Mouse (Mus musculus): ENCODE results near the gene Fbl.
"Not testable (repeated sequence)": the region's sequence is repeated elsewhere in the genome, so short reads cannot be mapped to it uniquely, and the experiment has no call there.

The Fbl gene

DNA sequence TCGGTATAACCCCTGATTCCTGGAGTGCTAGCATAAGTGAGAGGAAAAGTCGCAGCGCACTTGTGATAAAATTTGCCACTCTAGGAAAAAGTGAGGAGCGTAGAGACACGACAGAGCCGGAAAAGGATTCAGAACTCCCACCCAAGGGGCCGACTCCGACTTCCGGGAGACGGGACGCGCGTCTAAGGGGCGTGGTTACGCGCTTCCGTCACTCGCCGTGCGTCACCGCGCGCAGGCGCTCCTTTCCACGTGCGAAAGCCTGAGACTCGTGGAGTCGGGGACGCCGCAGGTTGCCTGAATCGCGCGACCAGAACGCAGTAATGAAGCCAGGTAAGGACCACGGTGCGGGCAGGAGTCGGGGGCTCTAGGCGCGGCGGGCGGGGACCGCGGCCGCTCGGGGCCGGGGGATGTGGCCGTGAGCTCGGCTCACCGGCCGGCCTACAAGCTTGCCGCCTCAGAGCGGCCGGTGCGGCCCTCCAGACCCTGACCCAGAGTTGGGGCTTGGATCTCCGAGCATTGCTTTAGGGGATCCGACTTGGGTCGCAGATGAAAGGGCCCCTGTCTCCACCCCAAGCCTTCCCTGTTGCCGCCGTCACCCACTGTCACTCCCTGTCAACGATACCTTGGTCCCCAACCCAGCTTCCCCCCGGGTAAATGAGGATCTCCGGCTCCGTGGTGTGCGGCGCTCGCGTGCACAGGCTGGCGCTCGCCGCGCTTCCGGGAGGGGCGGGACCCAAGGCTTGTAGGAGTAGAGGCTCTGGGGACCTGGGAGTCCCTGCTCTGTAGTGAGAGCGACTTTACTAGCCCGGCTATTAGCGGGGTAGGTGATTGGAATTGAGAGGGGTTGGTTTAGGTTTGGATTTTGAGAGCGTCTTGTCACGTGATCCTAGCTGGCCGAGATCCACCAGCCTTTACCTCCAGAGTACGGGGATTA lies at the start of gene Fbl:
Gene Fbl, plus strand, starts transcription at position 222 of the 934 bp plus-strand sequence.
- DNase-seq (ENCODE audit: low spot score): peak; percentile 86

DNA sequence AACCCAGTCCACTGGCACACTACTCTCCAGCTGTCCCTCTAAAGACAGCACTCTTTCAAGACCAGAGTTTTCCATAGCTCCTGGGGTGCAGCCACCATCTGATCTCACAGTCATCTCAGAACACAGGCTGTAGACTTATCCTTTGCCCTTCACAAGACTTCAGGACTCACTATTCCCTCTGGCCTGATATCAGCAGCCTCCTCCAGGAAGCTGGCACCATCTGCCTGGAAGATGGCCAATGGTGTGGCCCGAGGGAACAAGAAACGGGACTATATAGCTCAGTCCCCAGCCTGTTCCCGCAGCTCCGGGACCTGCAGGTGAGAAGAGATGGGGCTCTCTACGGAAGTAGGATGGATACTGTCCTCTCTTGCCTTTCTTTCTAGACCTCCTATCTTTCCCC lies 40.3 kb upstream of the Fbl start, which contains the start of gene 9530053A07Rik:
Gene 9530053A07Rik, plus strand, starts transcription at position 301 of the 400 bp plus-strand sequence.
- no peak for DNase-seq (ENCODE audit: low spot score)

DNA sequence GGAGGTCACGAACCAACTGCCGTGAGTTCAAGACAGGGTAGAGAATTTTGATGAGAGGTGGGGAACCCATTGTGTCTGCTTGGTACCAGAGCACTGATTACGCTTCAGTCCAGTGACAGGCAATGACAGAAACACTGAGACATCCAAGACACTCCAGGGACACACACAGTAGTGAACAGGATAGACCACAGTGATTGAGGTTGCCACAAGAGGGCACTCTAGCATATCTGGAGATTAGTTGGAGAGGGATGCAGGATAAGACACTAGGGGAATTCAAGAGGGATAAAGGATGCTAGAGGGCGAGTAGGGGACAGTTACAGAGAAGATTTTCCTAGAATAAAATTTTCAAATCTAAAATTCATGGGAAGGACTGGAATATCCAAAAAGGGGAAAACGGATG lies 31.9 kb upstream of the Fbl start:
- peak; percentile 33 for DNase-seq (ENCODE audit: low spot score)

DNA sequence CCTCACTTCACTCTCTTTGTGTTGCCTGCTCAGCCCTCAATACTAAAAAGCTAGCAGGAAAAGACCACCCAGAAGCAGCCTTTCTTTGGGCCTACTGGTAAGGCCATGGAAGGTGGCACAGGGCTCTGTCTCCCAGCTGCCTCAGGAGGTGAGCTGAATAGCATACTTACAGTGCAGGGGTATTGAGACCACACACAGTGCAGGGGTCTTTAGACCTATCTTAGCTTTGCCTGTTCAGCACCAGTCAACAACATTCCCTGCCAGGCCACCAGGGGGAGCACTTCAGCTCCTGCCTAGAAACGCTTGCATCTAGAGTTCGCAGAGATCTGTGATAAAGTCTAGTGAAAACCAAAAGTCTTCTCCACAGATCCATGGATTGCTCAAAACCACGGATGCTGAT lies 21.2 kb upstream of the Fbl start:
- peak; percentile 75 for DNase-seq (ENCODE audit: low spot score)

DNA sequence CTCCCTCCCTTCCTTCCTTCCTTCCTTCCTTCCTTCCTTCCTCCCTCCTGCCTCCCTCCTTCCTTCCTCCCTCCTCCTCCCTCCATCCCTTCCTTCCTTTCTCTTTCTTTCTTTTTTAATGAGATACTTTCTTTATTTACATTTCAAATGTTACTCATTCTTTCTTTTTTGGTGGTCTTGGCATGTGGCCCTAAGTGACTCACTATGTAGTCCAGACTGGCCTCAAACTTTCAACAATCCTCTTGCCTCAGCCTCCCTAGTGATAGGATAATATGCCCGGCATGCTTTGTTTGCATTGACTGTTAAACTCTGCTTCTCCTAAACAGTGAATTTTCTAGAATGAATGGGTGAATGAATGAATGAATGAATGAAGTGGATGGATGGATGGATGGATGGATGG lies 19.7 kb upstream of the Fbl start:
- DNase-seq (ENCODE audit: low spot score): no peak

DNA sequence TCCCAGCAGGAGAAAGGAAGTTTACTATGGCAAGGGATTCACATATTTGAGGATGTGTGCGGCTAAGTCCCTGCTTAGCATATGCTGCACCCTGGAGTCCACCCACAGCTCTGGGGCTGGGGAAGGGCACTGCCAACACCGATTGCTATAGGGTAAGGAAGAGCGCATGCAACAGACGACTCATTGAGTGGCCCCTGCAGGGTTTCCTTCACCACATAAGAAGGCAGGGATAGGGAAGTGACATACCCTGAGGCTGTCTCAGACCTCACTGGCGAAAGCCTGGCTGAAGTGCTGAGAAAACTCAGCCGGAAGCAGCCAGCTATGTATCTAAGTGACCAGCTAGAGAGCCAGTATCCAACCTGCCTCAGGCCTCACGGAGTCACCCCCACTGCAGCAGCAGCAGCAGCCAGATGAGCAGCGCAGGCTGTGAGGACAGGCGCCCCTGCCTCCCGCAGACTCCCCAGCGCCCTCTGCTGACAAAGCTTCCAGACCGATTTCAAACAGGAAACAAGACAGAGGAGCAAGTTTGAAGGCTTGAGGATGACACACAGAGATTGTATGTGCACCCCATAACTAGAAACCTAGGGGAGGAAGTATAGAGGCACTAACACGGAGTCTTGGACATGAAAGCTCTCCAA lies 17.8 kb upstream of the Fbl start:
- DNase-seq (ENCODE audit: low spot score): peak; percentile 21

DNA sequence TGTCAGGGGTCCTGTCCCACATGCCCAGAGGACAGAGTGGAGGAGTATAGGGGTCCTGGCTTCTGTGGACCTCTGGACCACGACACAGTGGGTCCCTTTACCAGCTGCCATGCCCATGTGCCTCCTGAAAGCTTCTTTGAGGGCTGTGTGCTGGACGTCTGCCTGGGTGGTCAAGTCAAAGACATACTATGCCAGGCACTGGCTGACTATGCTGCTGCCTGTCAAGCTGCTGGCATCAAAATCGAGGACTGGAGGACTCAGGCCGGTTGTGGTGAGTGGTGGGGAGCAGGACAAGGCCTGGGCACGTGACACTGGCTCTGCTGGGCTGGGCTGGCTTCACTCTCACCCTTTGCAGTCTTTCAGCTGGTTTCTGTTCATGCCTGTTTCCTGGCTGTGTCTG lies 15.9 kb upstream of the Fbl start:
- not testable (repeated sequence) for DNase-seq (ENCODE audit: low spot score)

DNA sequence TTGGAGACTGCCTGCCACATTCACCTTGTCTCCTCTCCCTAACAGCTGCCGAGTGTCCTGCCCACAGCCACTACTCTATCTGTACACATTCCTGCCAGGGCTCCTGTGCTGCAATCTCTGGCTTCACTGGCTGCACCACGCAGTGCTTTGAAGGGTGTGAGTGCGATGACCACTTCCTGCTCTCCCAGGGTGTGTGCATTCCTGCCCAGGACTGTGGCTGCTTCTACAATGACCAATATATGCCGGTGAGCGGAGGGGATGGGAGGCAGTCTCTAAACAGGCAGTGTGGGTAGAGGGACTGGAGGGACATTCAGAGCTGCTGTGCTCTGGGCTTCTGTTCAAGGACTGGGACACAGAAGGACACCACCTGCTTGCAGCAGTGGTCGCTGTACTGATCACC lies 10.2 kb upstream of the Fbl start:
- DNase-seq (ENCODE audit: low spot score): no peak

DNA sequence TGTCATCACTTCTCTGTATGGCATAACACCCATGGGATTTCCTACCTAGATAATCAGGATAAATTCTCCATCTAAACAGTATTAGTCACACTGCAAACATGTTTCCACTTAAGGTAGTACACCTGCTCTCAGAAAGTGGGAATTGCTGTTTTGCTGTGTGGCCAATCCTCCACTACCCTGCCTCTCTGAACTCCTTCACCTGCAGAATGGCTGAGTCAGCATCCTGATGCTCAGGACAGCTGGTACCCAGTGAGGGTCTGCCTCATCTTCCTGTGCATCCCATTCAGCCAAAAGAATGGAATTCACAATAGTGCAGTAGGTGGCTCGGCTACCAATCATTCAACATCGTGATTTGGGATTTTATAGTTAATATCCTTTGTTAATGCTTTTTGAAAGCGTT lies 9.6 kb upstream of the Fbl start:
- no peak for DNase-seq (ENCODE audit: low spot score)

DNA sequence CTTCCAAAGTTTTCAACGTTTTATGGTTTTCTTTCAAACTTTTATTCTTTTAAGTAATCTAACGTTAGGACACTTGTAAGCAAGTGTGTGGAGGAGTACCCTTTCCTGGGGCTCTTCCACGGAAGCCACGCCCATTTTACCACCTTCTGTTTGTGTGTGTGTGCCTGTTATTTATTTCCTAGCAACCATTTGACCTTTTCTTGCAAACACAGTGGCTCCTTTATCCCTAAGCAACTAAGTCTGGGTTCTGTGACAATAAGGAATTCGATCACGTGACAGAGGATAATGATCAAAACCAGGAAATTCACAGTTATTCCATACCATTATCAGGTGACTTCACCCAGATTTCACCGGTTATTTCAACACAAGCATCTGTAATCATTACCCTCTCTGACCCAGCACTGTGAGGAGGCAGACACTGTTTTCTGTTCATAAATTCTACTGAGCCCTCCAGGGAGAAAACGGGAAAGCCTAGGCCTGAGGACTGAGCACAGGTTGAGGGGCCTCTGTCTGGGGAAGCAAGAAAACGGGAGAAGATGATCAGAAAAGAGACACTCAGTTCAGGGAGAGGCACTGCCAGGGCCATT lies 8.3 kb upstream of the Fbl start:
- DNase-seq (ENCODE audit: low spot score): no peak

DNA sequence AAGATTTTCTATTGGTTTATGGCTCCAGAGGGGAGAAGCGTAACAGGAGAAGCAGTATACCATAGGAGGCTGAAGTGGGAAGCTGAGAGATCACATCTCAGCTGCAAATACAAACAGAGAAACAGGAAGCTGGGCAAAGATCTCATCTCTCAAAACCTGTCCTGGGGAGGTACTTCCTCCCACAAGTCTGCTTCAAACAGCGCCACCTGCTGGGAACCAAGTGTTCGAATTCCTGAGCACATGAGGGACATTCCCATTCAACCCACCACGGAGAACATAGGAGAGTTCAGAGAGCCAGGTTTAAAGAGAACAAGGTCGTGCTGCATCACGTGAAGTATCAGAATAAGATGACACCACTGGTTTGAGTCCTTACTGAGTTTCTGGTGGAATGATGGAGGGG lies 4.1 kb upstream of the Fbl start:
- DNase-seq (ENCODE audit: low spot score): no peak

DNA sequence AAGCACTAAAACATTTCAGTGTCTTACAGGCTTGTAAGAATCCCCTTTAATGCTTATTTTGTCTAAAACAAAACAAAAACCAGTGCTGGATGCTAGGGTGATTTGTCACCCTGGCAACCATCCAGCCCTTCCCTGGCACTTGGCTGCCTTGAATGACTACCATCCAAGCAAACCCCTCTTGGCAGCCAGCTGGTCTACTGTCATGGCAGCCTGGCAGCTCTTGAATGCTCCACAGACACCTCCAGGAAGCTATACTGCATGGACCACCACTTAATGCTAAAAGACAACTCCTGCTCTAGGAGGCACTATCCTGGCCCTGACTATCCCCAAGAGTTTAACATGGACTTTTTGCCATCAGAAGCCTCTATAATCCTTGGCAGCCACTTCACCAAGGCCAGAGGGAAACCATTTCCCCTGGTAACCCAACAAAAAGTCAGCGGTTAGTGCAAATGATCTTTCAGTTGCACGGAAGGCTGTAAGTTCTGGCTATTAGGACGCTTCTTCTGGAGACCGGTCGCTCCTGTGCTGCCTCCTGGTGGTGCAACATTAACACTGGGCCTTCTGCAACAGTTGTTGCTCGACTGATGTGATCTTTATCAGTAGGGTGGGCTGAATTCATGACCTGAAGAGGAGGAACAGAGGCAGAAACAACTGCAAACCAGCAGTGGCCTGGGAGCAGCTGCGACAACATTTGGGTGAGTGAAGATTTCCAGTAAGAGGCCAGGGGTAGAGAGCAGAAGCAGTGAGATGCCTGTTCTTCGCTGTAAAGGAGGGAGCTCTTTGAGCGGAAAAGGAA lies 992 bp upstream of the Fbl start:
- DNase-seq (ENCODE audit: low spot score): peak; percentile 65

DNA sequence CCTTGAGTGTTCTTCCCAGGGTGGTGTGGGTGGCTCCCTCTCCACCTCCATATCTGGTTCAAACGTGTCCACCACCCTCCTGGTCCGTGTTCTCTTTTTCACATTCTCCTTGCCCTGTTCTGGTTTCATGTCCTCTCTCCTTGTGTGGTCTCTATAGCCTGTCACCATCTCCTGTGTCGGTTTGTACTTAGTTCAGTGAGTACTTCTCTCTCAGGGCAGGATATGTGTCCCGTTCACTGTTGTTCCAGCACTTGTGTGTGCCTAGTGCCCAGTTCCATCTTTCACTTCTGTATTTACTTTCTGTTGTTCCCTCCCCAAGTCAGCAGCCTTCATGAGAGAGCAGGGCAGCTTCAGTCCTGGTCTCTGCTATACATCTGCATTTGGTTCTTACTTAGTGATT lies 5.8 kb downstream of the Fbl start:
- no peak for DNase-seq (ENCODE audit: low spot score)

DNA sequence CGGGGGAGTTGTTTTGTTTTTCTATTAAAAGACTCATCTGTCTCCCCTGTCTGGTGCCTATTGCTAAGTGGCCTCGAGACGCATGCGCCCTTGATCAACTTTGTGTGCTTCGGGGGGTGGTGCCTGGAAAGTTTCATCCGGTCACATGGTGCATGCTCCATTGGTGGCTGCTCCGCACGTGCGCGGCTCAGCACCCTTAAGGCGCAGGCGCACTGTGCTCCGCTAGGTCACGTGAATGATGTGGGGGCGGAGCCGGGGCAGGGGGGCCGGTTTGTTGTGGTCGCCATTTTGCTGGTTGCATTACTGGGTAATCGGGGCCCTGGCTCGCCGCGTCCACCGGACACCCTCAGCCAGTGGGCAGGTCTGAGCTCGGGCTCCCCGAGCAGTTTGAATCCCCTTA lies 9.7 kb downstream of the Fbl start, which contains the start of gene Dyrk1b:
Gene Dyrk1b, plus strand, starts transcription at position 242 of the 400 bp plus-strand sequence.
- DNase-seq (ENCODE audit: low spot score): peak; percentile 97

DNA sequence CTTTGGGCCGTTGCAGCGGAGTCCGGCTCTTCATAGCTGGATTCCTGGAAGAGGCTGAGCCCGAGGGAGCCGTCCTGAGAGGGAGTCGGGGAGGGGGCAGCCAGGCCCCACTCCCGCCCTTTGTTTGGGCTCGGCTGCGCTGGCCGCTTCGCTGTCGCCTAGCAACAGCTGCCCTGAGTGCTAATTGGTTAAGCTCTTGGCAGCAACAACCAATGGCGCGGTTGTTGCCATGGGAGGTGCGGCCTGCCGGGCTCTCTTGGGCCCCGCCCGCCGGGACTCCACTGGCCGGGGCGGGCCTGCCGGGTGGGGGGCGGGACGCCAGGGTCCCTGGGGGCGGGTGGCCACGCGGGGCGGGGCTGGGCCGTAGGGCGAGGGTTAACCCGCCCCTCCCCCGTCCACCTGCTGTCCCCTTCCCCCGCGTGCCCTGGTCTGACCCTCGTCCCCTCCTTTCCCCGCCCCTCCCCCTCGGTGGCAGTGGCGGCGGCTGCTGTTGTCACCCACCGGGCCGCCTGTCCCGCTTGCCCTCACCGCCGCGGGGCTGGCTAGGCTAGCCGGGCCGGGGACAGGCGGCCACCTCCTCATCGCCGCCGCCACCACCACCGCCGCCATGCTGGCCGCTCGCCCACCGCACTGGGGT lies 10.3 kb downstream of the Fbl start:
- peak; percentile 87 for DNase-seq (ENCODE audit: low spot score)

DNA sequence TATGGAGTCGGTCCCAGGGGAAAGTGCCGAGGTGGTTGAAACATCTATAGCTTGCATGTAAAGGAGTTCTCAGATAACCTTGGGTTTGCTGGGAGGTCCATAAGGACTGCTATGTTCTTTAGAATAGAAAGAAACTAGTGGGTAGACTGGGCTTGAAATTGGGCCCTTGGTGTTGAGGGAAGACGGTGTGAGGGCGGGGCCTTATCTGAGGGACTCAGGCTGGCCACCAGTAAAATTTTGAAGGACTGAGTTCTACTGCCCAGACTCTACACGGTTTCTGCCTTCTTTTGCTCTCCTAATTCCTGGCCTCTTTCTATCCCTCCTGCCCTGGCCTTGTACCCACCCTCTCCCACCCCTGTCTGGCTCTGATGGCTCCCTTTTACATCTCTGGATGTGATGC lies 11.4 kb downstream of the Fbl start:
- no peak for DNase-seq (ENCODE audit: low spot score)

DNA sequence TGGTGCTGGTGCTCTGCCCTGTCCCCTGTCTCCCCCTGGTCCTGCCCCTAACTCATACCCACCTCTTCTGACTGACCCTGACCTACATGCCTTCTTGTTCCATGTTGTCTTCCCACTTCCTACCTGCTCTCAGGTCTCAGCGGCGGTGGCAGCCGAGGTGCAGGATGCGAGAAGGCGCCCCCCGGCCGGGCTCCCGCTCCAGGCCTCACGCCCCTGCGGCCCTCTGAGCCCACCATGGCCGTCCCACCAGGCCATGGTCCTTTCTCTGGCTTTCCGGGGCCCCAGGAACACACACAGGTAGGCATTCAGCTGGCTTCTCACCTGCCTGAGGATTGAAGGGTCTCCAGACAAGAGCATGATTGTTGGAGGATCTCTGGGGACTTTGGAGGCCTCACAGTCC lies 11.9 kb downstream of the Fbl start:
- no peak for DNase-seq (ENCODE audit: low spot score)

DNA sequence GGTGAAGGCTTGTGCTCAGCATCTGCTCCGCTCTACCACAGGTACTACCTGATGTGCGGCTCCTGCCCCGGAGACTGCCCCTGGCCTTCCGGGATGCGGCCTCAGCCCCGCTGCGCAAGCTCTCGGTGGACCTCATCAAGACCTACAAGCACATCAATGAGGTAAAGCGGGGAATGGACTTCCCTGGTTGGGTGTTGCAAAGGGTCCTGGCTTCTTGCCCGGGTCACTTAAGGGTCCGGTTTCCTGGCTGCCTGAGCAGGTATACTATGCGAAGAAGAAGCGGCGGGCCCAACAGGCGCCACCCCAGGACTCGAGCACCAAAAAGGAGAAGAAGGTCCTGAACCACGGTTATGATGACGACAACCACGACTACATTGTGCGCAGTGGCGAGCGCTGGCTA lies 12.8 kb downstream of the Fbl start:
- no peak for DNase-seq (ENCODE audit: low spot score)

DNA sequence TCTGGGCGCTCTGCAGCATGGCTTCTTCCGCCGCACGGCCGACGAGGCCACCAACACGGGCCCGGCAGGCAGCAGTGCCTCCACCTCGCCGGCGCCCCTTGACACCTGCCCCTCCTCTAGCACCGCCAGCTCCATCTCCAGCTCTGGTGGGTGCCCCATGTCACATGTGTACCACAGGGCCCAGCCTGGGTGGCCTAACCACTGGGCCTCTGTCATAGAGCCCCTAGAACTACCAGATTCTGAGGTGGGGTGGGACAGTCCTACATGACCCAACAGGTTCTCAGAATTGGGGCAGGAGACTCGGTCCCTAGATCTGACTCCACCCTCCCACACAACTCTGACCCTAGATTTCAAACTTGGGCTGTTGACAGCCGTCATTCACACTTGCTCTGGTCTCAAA lies 16.4 kb downstream of the Fbl start:
- DNase-seq (ENCODE audit: low spot score): no peak

DNA sequence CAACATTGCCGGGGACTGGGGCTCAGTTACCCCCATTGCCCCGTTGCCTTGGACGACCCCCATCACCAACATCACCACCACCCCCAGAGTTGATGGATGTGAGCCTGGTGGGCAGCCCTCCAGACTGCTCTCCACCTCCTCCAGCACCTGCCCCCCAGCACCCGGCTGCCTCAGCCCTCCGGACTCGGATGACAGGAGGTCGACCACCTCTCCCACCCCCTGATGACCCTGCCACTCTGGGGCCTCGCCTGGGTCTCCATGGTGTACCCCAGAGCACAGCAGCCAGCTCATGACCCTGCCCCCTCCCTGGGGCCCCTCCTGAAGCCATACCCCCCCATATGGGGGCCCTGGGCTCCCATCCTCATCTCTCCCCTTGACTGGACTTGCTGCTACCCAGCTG lies 17.1 kb downstream of the Fbl start:
- no peak for DNase-seq (ENCODE audit: low spot score)

DNA sequence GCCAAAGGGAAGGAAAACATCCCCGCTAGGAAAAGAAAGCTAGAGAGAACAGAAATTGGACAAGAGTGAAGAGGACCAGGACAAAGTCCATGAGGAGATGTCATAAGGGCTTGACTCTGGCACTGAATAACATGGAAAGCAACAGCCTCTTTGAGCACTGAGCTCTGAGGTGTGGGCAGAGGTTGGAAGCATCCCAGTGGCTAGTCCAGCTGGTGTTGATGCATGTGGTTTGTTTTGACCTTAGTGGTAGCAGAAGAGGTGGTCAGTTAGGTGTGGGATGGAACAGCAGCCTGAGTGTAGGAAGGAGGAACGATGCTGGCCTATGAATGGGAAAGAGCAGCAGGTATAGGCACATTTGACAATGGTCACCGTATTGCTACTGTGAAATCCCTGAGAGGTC lies 22.0 kb downstream of the Fbl start:
- no peak for DNase-seq (ENCODE audit: low spot score)

DNA sequence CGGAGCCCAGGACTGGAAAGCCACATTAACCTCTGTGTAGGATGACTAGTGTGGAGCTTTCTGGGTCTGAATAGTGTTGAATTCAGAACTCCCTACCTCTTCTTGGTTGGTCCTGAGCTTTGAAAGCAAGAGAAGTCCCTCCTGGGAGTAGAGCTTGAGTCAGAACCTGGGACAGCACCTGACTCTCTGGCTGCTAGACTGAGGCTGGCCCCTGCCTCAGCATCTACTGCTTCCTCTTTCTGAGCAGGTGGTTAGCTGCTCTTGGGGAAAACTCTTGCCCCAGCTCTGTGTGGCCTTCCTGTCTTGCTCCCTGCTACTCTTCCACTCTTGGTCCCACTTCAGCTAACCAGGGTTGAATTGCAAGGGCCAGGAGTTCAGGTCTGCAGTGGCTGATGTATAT lies 22.4 kb downstream of the Fbl start:
- no peak for DNase-seq (ENCODE audit: low spot score)
